Mouse (Mus musculus) heart, adult 2 months (tissue): ENCODE results near the gene Ntn1. TPM values are rescaled to one million over a fixed set of nuclear protein-coding genes. Genes with fewer than 3 reads are reported as not detected.

Experiments used
- DNase-seq, 2 experiments: peaks; one replicate each; pipeline ENCODE4 v3.0.0; 2021
- H3K27ac ChIP-seq: fragments of 200-600 bp; 2 replicates; pipeline ENCODE4 v1.8.1; 2022
- H3K27me3 ChIP-seq: fragments of 200-500 bp; 2 replicates; pipeline ENCODE4 v1.6.1; 2012; ENCODE audit warnings: mild to moderate bottlenecking, low read length, inconsistent platforms, mixed read lengths; ENCODE audit not compliant: control insufficient read depth, insufficient read depth
- H3K36me3 ChIP-seq: fragments of 200-500 bp; 2 replicates; pipeline ENCODE4 v1.6.1; 2012; ENCODE audit warnings: low read length, inconsistent platforms; ENCODE audit not compliant: control insufficient read depth, insufficient read depth
- H3K4me1 ChIP-seq: fragments of 200-500 bp; 2 replicates; pipeline ENCODE4 v1.6.1; 2011; ENCODE audit warnings: low read length; ENCODE audit not compliant: control insufficient read depth, insufficient read depth
- H3K4me3 ChIP-seq: fragments of 200-600 bp; 2 replicates; pipeline ENCODE4 v1.8.1; 2022
- H3K79me2 ChIP-seq: fragments of 200-500 bp; replicated peaks from 2 replicates; pipeline ENCODE4 v1.6.1; 2012; ENCODE audit warnings: mild to moderate bottlenecking, inconsistent platforms, low read length, moderate library complexity, mixed read lengths; ENCODE audit not compliant: control insufficient read depth, insufficient read depth
- H3K9ac ChIP-seq: fragments of 200-500 bp; 2 replicates; pipeline ENCODE4 v1.6.1; 2012; ENCODE audit warnings: low read depth, mild to moderate bottlenecking, control low read depth, inconsistent platforms, low read length, mixed read lengths
- CTCF ChIP-seq: fragments of 200-600 bp; IDR thresholded peaks from 2 replicates; pipeline ENCODE4 v1.8.1; 2022; ENCODE audit warnings: antibody characterized with exemption, mild to moderate bottlenecking, moderate library complexity
- EP300 ChIP-seq: fragments of 200-500 bp; IDR thresholded peaks from 2 replicates; pipeline ENCODE4 v1.6.1; 2011; ENCODE audit warnings: low read depth, low read length, control low read depth; ENCODE audit not compliant: insufficient read depth
- POLR2A ChIP-seq: fragments of 200-500 bp; IDR thresholded peaks from 2 replicates; pipeline ENCODE4 v1.6.1; 2011; ENCODE audit warnings: mild to moderate bottlenecking, low read depth, low read length, control low read depth; ENCODE audit not compliant: insufficient read depth
- WGBS: fragments of 180-500 bp; shearing (Covaris S2); methylation state at CpG from one replicate; pipeline ENCODE4 v1.1.7; 2018; 5-methylcytosine and 5-hydroxymethylcytosine counted together
- intact Hi-C: fragments of 180-260 bp; cut with DNase I; formaldehyde crosslinking; loops from one replicate; pipeline ENCODE4 v1.15.1; 2025
- polyA plus RNA-seq: library from polyadenylated mRNA; depleted of rRNA; stranded (reverse); fragments of >200 nt; gene quantifications from 2 replicates; pipeline ENCODE4 v1.2.3, GENCODE M21; 2012
- total RNA-seq, 2 experiments: library from RNA; stranded (reverse); gene quantifications; 2 replicates each; pipeline ENCODE4 v1.2.3; 2021

Gene Ntn1
- total and polyA plus RNA-seq, 3 experiments: 32.4 to 70.5 (median 55.1) TPM

DNA sequence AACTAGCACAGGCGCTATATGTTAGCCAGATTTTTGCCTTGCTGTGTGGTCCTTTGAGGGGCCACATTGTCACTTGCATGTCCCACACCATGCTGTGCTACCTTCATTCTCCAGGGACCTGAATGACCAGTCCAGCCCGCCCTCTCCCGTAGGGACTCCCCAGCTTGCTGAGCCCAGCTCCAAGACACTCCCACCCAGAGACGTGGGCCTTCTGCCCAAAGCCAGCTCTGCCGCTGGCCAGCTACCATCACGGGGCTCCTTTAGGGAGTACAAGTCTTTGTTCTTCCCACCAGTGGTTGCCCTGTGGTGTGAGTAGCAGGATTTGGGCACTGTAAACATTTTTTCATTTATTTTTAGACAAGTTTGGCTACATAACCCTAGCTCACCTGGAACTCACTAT lies 204.1 kb downstream of the Ntn1 start:
- peak in 1 of 2 experiments; percentile 61 for DNase-seq
- Histone ChIP-seq H3K36me3 (no peaks in the 10 kb centered on the region), H3K79me2 (no peaks in the 10 kb centered on the region), H3K27me3 (no peaks in the 10 kb centered on the region), H3K9ac (no peak overlapping the region), H3K4me3 (no peak overlapping the region), H3K27ac (no peak overlapping the region), H3K4me1 (peaks cover 33% of the 10 kb centered on the region)
- intact Hi-C loops: loop anchor here (5.0 kb wide), 1 partner anchor 189 kb away; no protein-coding TSS in a partner anchor
- TF ChIP-seq EP300: no peak
- TF ChIP-seq CTCF: no peak
- no peak for TF ChIP-seq POLR2A
- 29% methylated on average over 6 of the region's 6 CpGs for WGBS

DNA sequence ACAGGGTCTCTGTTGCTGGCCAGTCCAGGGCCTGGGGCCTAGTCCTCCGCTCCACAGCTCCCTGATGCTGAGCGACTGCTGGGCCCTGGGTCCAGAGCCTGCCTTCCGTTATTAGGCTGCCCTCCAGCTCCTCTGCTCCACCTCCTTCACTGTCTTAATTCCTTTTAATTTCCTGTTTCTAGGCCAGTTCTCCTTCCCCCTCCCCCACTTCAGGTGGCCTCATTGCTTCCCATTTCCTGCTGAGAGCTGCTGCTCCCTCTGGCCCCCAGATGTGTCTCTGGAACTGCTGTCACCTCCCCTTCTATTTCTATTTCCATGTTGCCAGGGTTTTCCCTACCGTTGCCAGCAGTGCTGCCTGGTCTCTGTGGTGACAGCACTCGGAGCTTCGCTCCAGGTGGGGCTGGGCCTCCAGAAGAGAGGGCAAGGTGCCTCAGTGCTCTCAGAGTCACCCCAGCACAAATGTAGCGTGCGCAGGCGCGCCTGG lies 204.9 kb downstream of the Ntn1 start:
- Histone ChIP-seq H3K79me2 (no peaks in the 10 kb centered on the region), H3K9ac (no peak overlapping the region), H3K4me3 (no peak overlapping the region), H3K27me3 (no peaks in the 10 kb centered on the region), H3K4me1 (peaks cover 33% of the 10 kb centered on the region), H3K36me3 (no peaks in the 10 kb centered on the region), H3K27ac (no peak overlapping the region)
- DNase-seq: no peak
- 63% methylated on average over 10 of the region's 10 CpGs for WGBS
- TF ChIP-seq POLR2A (no peak), EP300 (no peak), CTCF (no peak)
- intact Hi-C loops: loop anchor here (5.0 kb wide), 1 partner anchor 188 kb away; no protein-coding TSS in a partner anchor

GRCm38 (mm10) chr11:68195168-68195567 lies 205.5 kb downstream of the Ntn1 start:
- Histone ChIP-seq H3K79me2 (no peaks in the 10 kb centered on the region), H3K4me3 (no peak overlapping the region), H3K36me3 (no peaks in the 10 kb centered on the region), H3K27me3 (no peaks in the 10 kb centered on the region), H3K27ac (no peak overlapping the region), H3K4me1 (peaks cover 32% of the 10 kb centered on the region), H3K9ac (no peak overlapping the region)
- WGBS: 32% methylated on average over 6 of the region's 6 CpGs
- TF ChIP-seq CTCF (peak; percentile 35), POLR2A (no peak), EP300 (no peak)
- intact Hi-C loops: loop anchor here (5.0 kb wide), 1 partner anchor 188 kb away; no protein-coding TSS in a partner anchor
- no peak for DNase-seq

- intact Hi-C loops: no loop called here
- Histone ChIP-seq H3K27me3 (no peaks in the 10 kb centered on the region), H3K4me1 (peaks cover 25% of the 10 kb centered on the region), H3K27ac (no peak overlapping the region), H3K36me3 (no peaks in the 10 kb centered on the region), H3K9ac (no peak overlapping the region), H3K79me2 (no peaks in the 10 kb centered on the region), H3K4me3 (no peak overlapping the region)
- 78% methylated on average over 5 of the region's 5 CpGs for WGBS
- TF ChIP-seq EP300 (no peak), POLR2A (no peak), CTCF (no peak)
- no peak for DNase-seq
Observed at GRCm38 (mm10) chr11:68190849-68191248, 209.8 kb downstream of the Ntn1 start.

- no peak overlapping the region for H3K9ac ChIP-seq
- H3K27ac ChIP-seq: peak overlapping the region; percentile 65
- peak in 1 of 2 experiments; percentile 50 for DNase-seq
- H3K4me3 ChIP-seq: no peak overlapping the region
- intact Hi-C loops: no loop called here
- H3K27me3 ChIP-seq: no peaks in the 10 kb centered on the region
- H3K79me2 ChIP-seq: no peaks in the 10 kb centered on the region
- no peak for TF ChIP-seq EP300
- H3K36me3 ChIP-seq: no peaks in the 10 kb centered on the region
- WGBS: 44% methylated on average over 12 of the region's 12 CpGs
- peaks cover 9% of the 10 kb centered on the region for H3K4me1 ChIP-seq
Observed at GRCm38 (mm10) chr11:68188695-68189201, 211.9 kb downstream of the Ntn1 start.

DNA sequence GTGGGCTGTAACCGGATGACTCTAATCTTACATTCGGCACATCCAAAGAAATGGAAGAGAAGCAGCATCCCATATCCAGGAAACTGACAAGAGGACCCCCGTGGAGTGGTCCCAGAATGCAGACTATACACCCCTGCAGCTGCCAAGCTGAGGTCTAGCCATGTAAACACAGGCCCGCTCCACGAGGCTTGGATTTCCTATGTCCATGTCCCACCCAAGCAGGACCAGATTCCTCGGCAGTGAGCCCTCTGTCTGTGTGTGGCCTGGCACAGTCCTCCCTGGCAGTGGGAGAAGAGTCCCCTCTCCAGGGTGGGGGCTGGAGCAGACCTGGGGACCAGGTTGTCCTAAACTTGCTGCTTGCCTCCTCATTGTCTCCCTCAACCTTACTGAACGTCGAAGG lies 213.4 kb downstream of the Ntn1 start:
- TF ChIP-seq EP300 (no peak), POLR2A (no peak)
- no peak overlapping the region for H3K27ac ChIP-seq
- WGBS: 83% methylated on average over 8 of the region's 8 CpGs
- H3K4me1 ChIP-seq: peaks cover 8% of the 10 kb centered on the region
- no peak for DNase-seq
- H3K79me2 ChIP-seq: no peaks in the 10 kb centered on the region
- H3K4me3 ChIP-seq: no peak overlapping the region
- H3K27me3 ChIP-seq: no peaks in the 10 kb centered on the region
- no peaks in the 10 kb centered on the region for H3K36me3 ChIP-seq
- intact Hi-C loops: no loop called here
- H3K9ac ChIP-seq: no peak overlapping the region
